Mouse (Mus musculus) monocyte, adult 5-6 weeks (primary cell): Measurements from ENCODE around the gene Sarnp. TPM values are rescaled to one million over a fixed set of nuclear protein-coding genes. Genes with fewer than 3 reads are reported as not detected.

Source experiments
- ATAC-seq: fragments of 153-309, 156-312 bp; replicated peaks from 2 replicates; pipeline ENCODE4 v1.8.0; 2017; ENCODE audit warnings: mild to moderate bottlenecking; ENCODE audit not compliant: low TSS enrichment, insufficient number of reproducible peaks, severe bottlenecking, poor library complexity, low FRiP score
- total RNA-seq: library from RNA; stranded (forward); fragments of 200-1000, 200-491, 200-594 nt; gene quantifications from 3 replicates; pipeline ENCODE4 v1.2.3, GENCODE M21; 2017

Sarnp gene
- total RNA-seq, 1 experiment from 2014 or later, result 244 TPM

GRCm38 (mm10) chr10:128878291-128878690 lies 61.2 kb downstream of the Sarnp start:
- ATAC-seq, result no peak

DNA sequence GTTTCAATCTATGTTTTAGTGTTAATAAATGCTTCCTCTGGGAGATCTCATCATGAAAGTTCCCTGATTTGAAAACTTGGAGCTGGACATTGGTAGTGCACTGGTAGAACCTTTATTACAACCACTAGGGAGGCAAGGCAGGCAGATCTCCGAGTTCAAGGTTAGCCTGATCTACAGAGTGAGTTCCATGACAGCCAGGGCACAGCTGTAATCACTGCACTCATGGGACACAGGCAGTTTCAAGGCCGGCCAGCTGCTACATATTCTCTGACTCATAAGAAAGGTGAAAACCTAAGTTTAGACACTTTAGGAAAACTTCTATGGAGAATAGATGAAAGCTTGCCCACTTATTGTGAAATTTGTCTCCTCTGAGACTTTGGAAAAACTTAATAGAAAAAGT lies 61.7 kb downstream of the Sarnp start:
- no peak for ATAC-seq

- no peak for ATAC-seq
These were observed 64.9 kb downstream of the Sarnp start for GRCm38 (mm10) chr10:128882067-128882466.

DNA sequence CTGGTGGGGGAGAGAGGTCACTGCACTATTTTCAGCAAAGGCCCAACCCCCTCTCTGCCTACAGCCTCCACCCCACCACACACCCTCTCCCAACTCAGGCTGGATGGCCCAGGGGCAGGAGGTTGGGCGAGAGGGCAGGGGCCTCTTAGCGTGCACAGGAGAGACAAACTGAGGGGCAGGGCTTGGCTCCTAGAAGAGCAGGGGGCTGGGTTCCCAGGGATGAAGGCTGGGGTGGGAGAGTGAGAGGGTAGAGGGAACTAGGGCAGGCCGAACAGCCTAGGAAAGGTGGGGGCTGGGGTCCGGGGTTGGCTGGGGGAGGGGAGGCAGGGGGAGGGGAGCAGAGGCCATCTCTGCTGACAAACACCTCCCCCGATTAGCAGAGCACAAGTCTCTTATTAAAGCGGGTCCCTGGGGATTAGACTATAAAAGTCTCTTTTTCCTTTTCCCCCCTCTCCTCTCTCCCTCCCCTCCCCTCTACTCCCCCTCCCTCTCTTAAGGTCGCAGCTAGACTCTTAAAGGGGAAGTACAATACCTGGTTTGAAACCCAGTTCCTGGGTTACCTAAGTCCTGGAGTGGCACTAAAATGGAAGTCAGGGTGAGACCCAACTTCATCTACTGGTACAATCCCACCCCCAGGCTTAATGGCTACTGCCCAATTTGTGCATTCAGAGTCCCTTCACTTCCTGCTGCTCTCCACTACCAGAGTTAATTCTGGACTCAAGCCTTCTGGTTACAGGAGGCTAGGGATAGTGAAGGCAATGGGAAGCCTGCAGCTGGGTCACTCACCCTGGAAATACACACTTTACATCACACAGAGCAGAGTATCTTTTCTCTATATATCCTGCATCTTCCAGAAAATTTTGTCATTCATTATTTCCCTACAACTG lies 72.1 kb downstream of the Sarnp start:
- no peak for ATAC-seq

DNA sequence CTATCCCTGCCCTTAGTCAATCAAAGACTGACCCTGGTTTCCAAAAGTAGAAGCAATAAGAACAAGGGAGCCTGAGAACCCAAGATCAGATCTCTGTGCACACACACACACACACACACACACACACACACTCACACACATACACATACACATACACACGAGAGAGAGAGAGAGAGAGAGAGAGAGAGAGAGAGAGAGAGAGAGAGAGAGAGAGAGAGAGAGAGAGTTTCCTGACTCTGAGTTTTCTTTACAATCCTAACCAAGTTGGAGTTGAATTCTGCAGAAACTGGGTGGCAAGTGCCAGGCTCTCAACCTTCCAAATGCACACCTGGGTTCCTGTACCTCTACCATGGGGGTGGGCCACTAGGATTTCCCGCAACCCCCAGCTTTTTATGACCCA lies 72.7 kb downstream of the Sarnp start:
- ATAC-seq, result no peak

GRCm38 (mm10) chr10:128890383-128891295 lies 73.5 kb downstream of the Sarnp start:
- no peak for ATAC-seq

DNA sequence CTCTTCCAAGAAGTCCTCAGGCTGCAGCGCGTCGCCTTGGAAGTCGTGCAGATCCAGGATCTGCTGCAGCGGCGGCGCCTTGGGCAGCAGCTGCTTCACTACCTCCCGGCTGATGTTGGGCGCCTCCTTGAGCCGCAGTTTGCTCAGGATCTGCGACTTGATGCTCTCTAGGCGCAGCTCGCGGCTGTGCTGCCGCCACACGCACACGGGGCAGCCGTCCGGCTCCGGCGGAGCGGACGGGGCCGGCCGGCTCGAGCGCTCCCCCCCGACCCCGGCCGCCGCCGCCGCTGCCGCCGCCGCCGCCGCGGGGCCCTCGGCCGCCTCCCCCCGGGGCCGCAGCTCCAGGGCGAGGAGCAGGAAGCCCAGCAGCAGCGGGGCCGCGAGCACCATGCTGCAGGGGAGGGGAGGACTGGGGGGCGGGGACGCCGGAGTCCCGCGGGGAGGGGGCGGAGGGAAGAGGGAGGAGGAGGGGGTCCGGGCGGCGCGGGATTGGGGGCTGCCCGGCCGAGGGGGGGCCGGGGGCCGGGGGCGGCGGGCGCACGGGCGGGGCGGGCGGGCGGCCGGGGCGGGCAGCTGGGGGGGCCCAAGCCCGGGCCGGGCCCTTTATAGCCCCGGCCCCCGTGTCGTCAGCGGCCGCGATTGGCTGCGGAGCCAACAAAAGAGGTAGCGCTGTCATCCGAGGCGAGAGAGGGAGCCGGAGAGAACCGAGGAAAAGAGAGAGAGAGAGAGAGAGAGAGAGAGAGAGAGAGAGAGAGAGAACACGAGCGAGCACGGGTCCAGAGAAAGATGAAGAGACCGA lies 74.4 kb downstream of the Sarnp start, which contains the start of gene Gdf11:
Gene Gdf11 (minus strand): TSS at position 423 of the 799 bp plus-strand sequence.
- no peak for ATAC-seq

DNA sequence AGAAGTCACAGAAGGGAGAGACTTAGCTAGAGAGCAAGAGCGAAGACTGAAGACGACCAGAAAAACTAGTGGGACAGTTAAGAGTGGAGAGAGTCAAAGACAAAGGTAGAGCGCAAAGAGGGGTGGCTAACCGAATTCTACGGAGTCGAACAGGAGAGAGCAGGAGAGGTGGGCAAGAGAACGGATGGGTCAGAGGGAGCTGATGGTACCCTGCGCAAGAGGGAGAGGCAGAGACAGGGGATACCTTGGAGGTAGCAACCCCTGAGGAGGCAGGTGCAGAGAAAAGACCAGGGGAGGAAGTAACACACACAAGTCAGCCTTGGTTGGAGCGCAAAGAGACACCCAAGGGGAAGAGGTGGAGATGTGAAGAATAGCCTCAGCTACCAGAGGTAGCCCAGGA lies 75.1 kb downstream of the Sarnp start:
- ATAC-seq, result no peak

- peak; percentile 52 for ATAC-seq
These were observed 78.3 kb downstream of the Sarnp start for GRCm38 (mm10) chr10:128895437-128895836.

- ATAC-seq, result no peak
These were observed 79.0 kb downstream of the Sarnp start for GRCm38 (mm10) chr10:128895952-128896693.

DNA sequence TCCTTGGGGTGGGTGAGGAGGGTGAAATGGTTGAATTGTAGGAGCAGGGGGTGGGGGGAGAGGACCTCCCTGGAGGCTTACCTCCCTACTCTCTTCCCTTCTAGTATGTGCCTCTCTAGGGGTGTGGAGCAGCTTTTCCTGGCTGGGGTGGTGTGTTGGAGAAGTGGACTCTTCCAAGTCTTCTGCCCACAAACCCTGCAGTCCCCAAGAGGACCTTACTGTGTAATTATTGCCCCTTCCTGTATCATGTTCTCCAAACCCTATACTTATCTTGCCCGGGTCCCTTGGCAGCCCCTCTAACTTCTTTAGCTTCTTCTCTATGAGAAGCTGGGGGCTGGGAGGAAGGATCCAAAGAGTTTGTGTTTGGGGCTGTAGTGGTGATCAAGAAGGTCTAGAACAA lies 79.7 kb downstream of the Sarnp start:
- no peak for ATAC-seq

DNA sequence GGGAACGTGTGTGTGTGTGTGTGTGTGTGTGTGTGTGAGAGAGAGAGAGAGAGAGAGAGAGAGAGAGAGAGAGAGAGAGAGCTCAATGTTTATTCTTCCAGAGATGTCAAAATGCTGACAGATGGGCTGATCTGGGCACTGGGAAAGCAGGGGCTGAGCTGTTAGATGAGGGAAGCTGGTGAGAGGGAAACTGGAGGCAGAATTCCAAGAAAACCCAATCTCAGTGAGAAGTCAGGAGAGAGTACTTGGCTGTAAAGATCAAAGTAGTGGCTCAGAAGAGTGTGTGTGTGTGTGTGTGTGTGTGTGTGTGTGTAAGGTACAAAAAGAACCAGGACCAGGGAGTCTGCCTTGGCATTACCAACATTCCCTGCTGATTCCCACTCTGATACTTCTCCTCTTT lies 80.4 kb downstream of the Sarnp start:
- ATAC-seq, result no peak

DNA sequence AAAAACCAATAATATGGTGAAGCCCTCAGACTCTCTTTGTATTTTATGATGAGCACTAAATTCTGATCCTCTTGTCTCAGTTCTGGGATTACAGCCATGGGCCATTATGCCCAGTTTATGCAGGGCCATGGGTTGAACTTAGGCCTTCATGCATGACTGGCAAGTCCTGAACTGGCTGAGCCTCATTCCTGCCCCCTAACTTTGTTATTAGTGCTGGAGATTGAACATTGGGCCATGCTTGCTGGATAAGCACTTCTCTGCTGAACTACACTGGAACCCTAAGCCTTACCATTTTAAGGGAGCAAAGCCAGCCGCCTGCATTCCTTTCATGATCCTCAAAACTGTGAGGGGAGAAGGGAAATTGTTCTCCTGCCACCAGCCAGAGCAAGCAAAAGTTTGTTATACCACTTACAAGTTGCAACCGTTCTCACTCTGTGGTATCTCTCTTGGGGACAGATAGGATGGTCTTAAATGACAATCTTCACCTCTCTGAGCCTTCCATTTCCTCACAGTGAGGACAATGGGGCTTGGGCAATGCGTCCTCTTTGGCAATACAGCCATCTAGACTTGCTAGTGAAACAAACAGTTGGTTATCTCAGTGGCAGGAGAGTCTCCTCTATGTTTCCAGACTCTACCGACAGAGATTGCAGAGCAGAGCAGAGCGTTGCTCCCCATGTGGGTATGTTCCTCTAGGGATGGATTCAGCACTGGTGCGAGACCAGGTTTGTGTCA lies 82.8 kb downstream of the Sarnp start:
- ATAC-seq, result no peak

DNA sequence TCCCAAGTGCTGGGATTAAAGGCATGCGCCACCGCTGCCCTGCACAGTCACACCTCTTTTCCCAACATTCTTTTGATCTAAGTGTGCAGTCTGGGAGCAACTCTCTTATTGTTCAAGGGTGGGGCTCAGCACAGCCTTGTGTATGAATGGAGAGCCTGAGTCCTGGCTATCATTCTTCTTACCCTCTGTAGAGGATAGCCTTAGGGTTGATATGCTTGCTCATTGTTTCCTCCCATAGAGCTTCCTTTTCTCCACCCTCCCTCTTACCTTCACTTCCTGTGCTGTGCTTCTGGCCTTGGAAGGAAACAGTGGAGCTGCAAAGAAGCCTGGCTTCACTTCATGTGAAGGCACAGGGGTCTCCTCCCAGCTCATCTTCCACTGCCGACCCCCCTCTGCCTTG lies 83.6 kb downstream of the Sarnp start, which contains the start of gene Cd63:
Gene Cd63 (plus strand): TSS at position 292 of the 400 bp plus-strand sequence.
- no peak for ATAC-seq

- ATAC-seq, result no peak
These were observed 84.3 kb downstream of the Sarnp start for GRCm38 (mm10) chr10:128901409-128901808.

GRCm38 (mm10) chr10:128902409-128902988 lies 85.4 kb downstream of the Sarnp start:
- ATAC-seq, result no peak

DNA sequence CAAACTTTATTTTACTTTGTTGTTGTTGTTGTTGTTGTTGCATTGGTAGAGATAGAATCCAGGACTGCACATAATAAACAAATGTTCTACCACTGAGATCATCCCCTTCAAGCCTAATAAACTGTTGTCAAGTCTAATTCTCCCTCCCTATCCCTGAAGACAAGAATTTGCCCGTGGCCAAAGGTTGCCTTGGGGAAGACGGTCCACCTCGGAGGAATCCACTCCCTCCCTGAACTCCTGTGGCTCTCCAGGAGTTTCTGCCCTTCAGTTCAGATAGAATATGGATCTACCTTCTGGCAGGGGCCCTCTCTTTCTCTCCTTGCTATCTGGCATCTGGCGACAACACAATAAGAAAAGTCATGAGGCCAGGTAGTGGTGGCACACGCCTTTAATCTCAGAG lies 87.7 kb downstream of the Sarnp start:
- ATAC-seq, result no peak
